Mouse (Mus musculus): ENCODE results near the gene Hnrnpul1. TPM values are rescaled to one million over a fixed set of nuclear protein-coding genes. Genes with fewer than 3 reads are reported as not detected.
"Not testable (repeated sequence)": the region's sequence is repeated elsewhere in the genome, so short reads cannot be mapped to it uniquely, and the experiment has no call there.

The Hnrnpul1 gene
- polyA plus RNA-seq, 1 experiment from 2014 or later = 70.0 TPM

DNA sequence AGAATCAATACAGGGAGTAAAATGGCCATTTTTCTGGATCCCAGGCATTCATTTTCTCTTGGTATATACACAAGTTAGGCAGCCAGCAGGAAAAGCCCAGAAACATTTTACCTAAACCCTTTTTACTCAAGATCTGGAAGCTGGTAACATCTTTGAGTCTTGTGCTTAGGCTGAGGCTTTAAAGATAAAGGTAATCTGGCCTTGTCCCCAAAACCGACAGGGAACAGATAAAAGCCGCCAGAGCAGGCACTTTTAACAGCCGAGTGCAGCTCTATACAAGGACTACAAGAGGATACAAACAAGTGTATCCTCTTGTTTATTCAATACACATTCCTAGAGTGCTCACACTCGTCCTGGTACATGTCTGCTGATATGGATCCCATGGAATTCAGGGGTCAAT lies 19.6 kb downstream of the Hnrnpul1 start:
- WGBS = 78% methylated on average over 4 of the region's 4 CpGs
- Histone ChIP-seq H3K9ac (replicated peaks) (no peak overlapping the region), H3K9me3 (no peaks in the 10 kb centered on the region), H3K36me3 (peaks cover 95% of the 10 kb centered on the region), H3K4me1 (no peaks in the 10 kb centered on the region), H3K4me3 (no peak overlapping the region), H3K4me2 (replicated peaks) (no peak overlapping the region), H3K27ac (replicated peaks) (no peak overlapping the region), H3K27me3 (no peaks in the 10 kb centered on the region)
- no peak for ATAC-seq (ENCODE audit: low FRiP score, low read depth)

GRCm38 (mm10) chr7:25731294-25732055 lies 23.1 kb downstream of the Hnrnpul1 start:
- Histone ChIP-seq H3K27ac (replicated peaks) (no peak overlapping the region), H3K4me1 (no peaks in the 10 kb centered on the region), H3K4me2 (replicated peaks) (no peak overlapping the region), H3K9ac (replicated peaks) (no peak overlapping the region), H3K9me3 (no peaks in the 10 kb centered on the region), H3K4me3 (no peak overlapping the region), H3K27me3 (no peaks in the 10 kb centered on the region), H3K36me3 (peaks cover 94% of the 10 kb centered on the region)
- WGBS = 92% methylated on average over 8 of the region's 8 CpGs
- ATAC-seq (ENCODE audit: low FRiP score, low read depth) = no peak

DNA sequence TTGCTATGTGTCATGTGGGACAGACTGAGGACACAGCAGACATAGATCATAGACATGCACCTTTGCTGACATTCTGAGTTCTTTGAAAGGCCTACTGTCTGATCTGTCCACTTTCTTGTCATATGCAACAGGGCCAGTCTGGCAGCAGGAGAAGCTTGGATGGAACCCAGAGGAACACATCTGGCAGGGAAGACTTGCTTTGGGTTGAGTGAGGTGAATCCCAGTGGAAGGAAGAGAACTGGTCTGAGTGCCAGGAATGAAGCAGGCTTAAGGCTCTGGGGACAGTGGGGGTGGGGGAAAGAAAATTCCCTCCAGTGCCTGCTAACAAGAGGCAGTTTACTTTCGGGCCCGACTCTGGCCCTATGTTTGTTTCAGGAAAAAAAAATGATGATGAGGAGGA lies 24.7 kb downstream of the Hnrnpul1 start:
- H3K27ac ChIP-seq (replicated peaks) = no peak overlapping the region
- H3K9me3 ChIP-seq = no peaks in the 10 kb centered on the region
- ATAC-seq (ENCODE audit: low FRiP score, low read depth) = no peak
- no peak overlapping the region for H3K9ac ChIP-seq (replicated peaks)
- H3K27me3 ChIP-seq = no peaks in the 10 kb centered on the region
- peaks cover 95% of the 10 kb centered on the region for H3K36me3 ChIP-seq
- no peaks in the 10 kb centered on the region for H3K4me1 ChIP-seq
- no peak overlapping the region for H3K4me2 ChIP-seq (replicated peaks)
- WGBS = 84% methylated on average over 2 of the region's 2 CpGs
- no peak overlapping the region for H3K4me3 ChIP-seq

- Histone ChIP-seq H3K9ac (replicated peaks) (no peak overlapping the region), H3K27me3 (no peaks in the 10 kb centered on the region), H3K27ac (replicated peaks) (no peak overlapping the region), H3K4me3 (no peak overlapping the region), H3K9me3 (no peaks in the 10 kb centered on the region), H3K4me2 (replicated peaks) (no peak overlapping the region), H3K4me1 (no peaks in the 10 kb centered on the region), H3K36me3 (peaks cover 95% of the 10 kb centered on the region)
- ATAC-seq (ENCODE audit: low FRiP score, low read depth) = no peak
- WGBS = 60% methylated on average over 2 of the region's 2 CpGs
Measured at GRCm38 (mm10) chr7:25729396-25729795, 25.2 kb downstream of the Hnrnpul1 start.

- Histone ChIP-seq H3K9me3 (no peaks in the 10 kb centered on the region), H3K27ac (replicated peaks) (no peak overlapping the region), H3K27me3 (no peaks in the 10 kb centered on the region), H3K36me3 (peaks cover 96% of the 10 kb centered on the region), H3K4me1 (no peaks in the 10 kb centered on the region), H3K9ac (replicated peaks) (no peak overlapping the region), H3K4me2 (replicated peaks) (no peak overlapping the region), H3K4me3 (no peak overlapping the region)
- no peak for ATAC-seq (ENCODE audit: low FRiP score, low read depth)
- 94% methylated on average over 5 of the region's 5 CpGs for WGBS
Measured at GRCm38 (mm10) chr7:25727800-25728199, 26.8 kb downstream of the Hnrnpul1 start.

- Histone ChIP-seq H3K4me3 (no peak overlapping the region), H3K36me3 (peaks cover 93% of the 10 kb centered on the region), H3K4me1 (no peaks in the 10 kb centered on the region), H3K27ac (replicated peaks) (no peak overlapping the region), H3K9me3 (no peaks in the 10 kb centered on the region), H3K27me3 (no peaks in the 10 kb centered on the region), H3K4me2 (replicated peaks) (no peak overlapping the region), H3K9ac (replicated peaks) (no peak overlapping the region)
- no peak for ATAC-seq (ENCODE audit: low FRiP score, low read depth)
- WGBS = 88% methylated on average over 19 of the region's 19 CpGs
Measured at GRCm38 (mm10) chr7:25725886-25726285, 28.7 kb downstream of the Hnrnpul1 start.

DNA sequence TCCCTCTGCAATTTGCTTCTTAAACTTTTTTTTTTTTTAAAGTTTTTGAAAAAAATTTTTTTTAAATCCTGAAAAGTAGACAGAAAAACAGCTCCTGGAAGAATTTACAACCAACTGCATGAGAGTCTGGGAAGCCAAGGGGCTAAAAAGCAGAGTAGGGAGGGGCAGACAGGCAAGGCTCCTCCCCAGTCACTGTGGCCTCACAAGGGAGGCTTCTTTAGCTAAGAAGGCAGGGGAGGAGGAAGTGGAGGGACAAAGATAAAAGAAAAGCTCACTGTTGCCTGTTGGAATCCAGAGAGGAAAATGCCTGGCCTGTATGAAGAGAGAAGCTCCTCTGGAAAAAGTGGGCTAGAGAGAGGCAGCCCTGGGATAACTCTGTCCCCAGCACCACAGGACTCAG lies 32.8 kb downstream of the Hnrnpul1 start:
- not testable (repeated sequence) for H3K4me3 ChIP-seq; H3K27me3 ChIP-seq; H3K9me3 ChIP-seq; H3K4me2 ChIP-seq (replicated peaks); H3K27ac ChIP-seq (replicated peaks); H3K9ac ChIP-seq (replicated peaks); ATAC-seq (ENCODE audit: low FRiP score, low read depth)
- H3K4me1 ChIP-seq = peaks cover 15% of the 10 kb centered on the region
- H3K36me3 ChIP-seq = peaks cover 63% of the 10 kb centered on the region

DNA sequence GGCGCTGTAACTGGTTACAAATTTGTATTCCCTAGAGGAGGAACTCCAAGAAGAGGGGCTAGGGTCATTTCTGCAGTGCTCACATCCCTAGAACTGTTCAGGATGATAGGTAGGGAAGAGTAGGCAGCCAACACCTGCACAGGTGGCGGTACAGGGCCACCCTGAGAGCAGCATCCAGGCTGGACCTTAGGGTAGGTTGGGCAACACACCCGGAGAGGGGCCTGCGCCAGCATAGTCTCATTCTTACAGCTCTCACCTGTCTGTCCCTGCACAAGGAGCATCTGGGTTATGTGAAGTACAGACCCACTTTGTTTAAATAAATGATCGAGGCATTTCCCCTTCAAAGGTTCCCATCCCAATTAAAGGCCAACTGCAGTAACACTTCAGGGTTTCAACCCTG lies 33.8 kb downstream of the Hnrnpul1 start:
- Histone ChIP-seq H3K27me3 (no peaks in the 10 kb centered on the region), H3K9me3 (no peaks in the 10 kb centered on the region), H3K4me3 (no peak overlapping the region), H3K4me2 (replicated peaks) (no peak overlapping the region), H3K36me3 (peaks cover 57% of the 10 kb centered on the region), H3K4me1 (peaks cover 15% of the 10 kb centered on the region), H3K27ac (replicated peaks) (no peak overlapping the region), H3K9ac (replicated peaks) (no peak overlapping the region)
- ATAC-seq (ENCODE audit: low FRiP score, low read depth) = no peak
- WGBS = 98% methylated on average over 5 of the region's 5 CpGs

GRCm38 (mm10) chr7:25719761-25720610 lies 34.6 kb downstream of the Hnrnpul1 start:
- no peak overlapping the region for H3K9ac ChIP-seq (replicated peaks)
- peaks cover 57% of the 10 kb centered on the region for H3K36me3 ChIP-seq
- H3K4me2 ChIP-seq (replicated peaks) = peak overlapping the region; percentile 88; the same call in 1 of the 2 replicates
- no peak overlapping the region for H3K27ac ChIP-seq (replicated peaks)
- WGBS = 59% methylated on average over 10 of the region's 10 CpGs
- peaks cover 15% of the 10 kb centered on the region for H3K4me1 ChIP-seq
- no peaks in the 10 kb centered on the region for H3K9me3 ChIP-seq
- H3K4me3 ChIP-seq = no peak overlapping the region
- peak; percentile 63 for ATAC-seq (ENCODE audit: low FRiP score, low read depth)
- H3K27me3 ChIP-seq = no peaks in the 10 kb centered on the region

- H3K9me3 ChIP-seq = no peaks in the 10 kb centered on the region
- H3K4me2 ChIP-seq (replicated peaks) = peak within 1 kb of the TSS; percentile 88
- H3K4me1 ChIP-seq = peaks cover 15% of the 10 kb centered on the region
- H3K36me3 ChIP-seq = peaks cover 57% of the 10 kb centered on the region
- H3K4me3 ChIP-seq = peak within 1 kb of the TSS; percentile 80
- peak; percentile 82 for ATAC-seq (ENCODE audit: low FRiP score, low read depth)
- peak within 1 kb of the TSS; percentile 71 for H3K27ac ChIP-seq (replicated peaks)
- 5% methylated on average over 32 of the region's 32 CpGs for WGBS
- H3K9ac ChIP-seq (replicated peaks) = peak within 1 kb of the TSS; percentile 54
- H3K27me3 ChIP-seq = no peaks in the 10 kb centered on the region
Measured at GRCm38 (mm10) chr7:25718788-25719417, 35.7 kb downstream of the Hnrnpul1 start, which contains the start of gene Ccdc97. Gene Ccdc97 (minus strand): TSS chr7:25719088.

DNA sequence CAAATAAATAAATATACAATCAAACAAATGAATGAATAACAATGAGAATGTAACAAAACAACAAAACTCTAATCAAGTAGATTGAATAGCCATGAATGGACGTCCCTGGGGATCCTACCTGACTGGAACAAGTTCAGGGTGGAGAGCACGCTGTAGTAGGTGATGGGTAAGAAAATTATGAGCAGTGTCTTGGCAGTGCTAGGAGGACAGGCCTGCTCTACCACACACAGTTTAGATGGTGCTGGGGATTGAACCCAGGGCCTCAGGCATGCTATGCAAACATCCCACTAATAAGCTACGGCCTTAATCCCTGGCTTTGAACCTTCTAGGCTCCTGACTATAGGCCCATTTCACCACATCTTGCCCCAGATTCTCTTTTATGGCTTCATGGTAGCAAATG lies 37.1 kb downstream of the Hnrnpul1 start:
- Histone ChIP-seq H3K36me3 (peaks cover 57% of the 10 kb centered on the region), H3K9ac (replicated peaks) (no peak overlapping the region), H3K4me2 (replicated peaks) (peak overlapping the region; percentile 88; the same call in 1 of the 2 replicates)

More for the DNA sequence above, 37.1 kb downstream of the Hnrnpul1 start:
- Histone ChIP-seq H3K4me3 (peak overlapping the region; percentile 80; the same call in 1 of the 2 replicates), H3K4me1 (peaks cover 15% of the 10 kb centered on the region), H3K27ac (replicated peaks) (no peak overlapping the region), H3K9me3 (no peaks in the 10 kb centered on the region), H3K27me3 (no peaks in the 10 kb centered on the region)
- no peak for ATAC-seq (ENCODE audit: low FRiP score, low read depth)
- 87% methylated on average over 3 of the region's 3 CpGs for WGBS
